Mouse (Mus musculus): ENCODE results near the gene Cdc34b. TPM values are rescaled to one million over a fixed set of nuclear protein-coding genes. Genes with fewer than 3 reads are reported as not detected.

Cdc34b gene
- total RNA-seq, 1 experiment from 2014 or later: not detected

DNA sequence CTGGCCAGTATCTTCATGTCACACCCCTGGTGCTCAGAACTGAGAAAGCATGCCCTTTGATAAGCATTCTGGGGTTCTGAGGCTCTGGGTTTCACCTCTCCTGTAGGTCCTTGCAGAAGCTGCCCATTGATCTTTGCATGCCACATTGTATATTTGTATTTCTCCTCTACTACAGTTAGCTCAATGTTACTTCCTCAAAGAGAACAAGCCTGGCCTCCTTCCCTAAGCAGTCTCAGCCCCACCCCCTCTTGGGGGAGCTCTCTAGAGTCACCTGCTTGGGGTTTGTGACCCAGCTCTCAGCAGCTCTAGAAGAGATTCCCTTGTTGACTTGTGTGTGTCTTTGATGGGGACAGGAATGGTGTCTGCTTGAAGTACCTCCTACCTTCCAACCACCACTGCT, 50.1 kb downstream of the Cdc34b start:
- ATAC-seq (replicated peaks in 1 of 2; ENCODE audit: insufficient read depth in 1 of 2, low FRiP score in 2 of 2, low TSS enrichment in 1 of 2, low read depth in 1 of 2, poor library complexity in 2 of 2, severe bottlenecking in 2 of 2): peak; percentile 65 to 66

Other genes with a start within 250 kb of the Cdc34b start
- gene Epn3, start 241.8 kb upstream of the Cdc34b start, total RNA-seq (2017): 0.06 and 0.20 TPM in 2 replicates
- gene Mycbpap, start 220.0 kb upstream of the Cdc34b start, total RNA-seq (2017): 0.74 and 1.8 TPM in 2 replicates
- gene Rsad1, start 192.5 kb upstream of the Cdc34b start, total RNA-seq (2017): 10.8 and 12.8 TPM in 2 replicates
- 0.40 and 0.44 TPM in 2 replicates for gene Chad, start 176.7 kb upstream of the Cdc34b start, total RNA-seq (2017)
- 8.0 and 10.4 TPM in 2 replicates for gene Acsf2, start 139.9 kb upstream of the Cdc34b start, total RNA-seq (2017)
- 95.1 and 117 TPM in 2 replicates for gene Lrrc59, start 112.0 kb upstream of the Cdc34b start, total RNA-seq (2017)
- 31.3 and 36.5 TPM in 2 replicates for gene Mrpl27, start 88.0 kb upstream of the Cdc34b start, total RNA-seq (2017)
- gene Eme1, start 87.8 kb upstream of the Cdc34b start, total RNA-seq (2017): 12.4 and 20.9 TPM in 2 replicates
- 4.5 and 7.3 TPM in 2 replicates for gene Xylt2, start 64.3 kb upstream of the Cdc34b start, total RNA-seq (2017)
- not detected in 2 replicates for gene Gm11541, start 37.3 kb upstream of the Cdc34b start, total RNA-seq (2017)
- gene Tmem92, start 40.9 kb downstream of the Cdc34b start, total RNA-seq (2017): not detected in 2 replicates
- not detected in 2 replicates for gene Col1a1, start 194.4 kb downstream of the Cdc34b start, total RNA-seq (2017)
- gene Hils1, start 225.8 kb downstream of the Cdc34b start, total RNA-seq (2017): not detected in 2 replicates
- gene Sgca, start 234.5 kb downstream of the Cdc34b start, total RNA-seq (2017): not detected in 2 replicates
- gene Ppp1r9b, start 249.3 kb downstream of the Cdc34b start, total RNA-seq (2017): 159 and 240 TPM in 2 replicates

All from hematopoietic stem cell, adult 5-6 weeks (primary cell).